Mouse (Mus musculus): ENCODE data around the gene Hoxc13. TPM values are rescaled to one million over a fixed set of nuclear protein-coding genes. Genes with fewer than 3 reads are reported as not detected.

The Hoxc13 gene
- total RNA-seq, 2 experiments from 2014 or later, result not detected

DNA sequence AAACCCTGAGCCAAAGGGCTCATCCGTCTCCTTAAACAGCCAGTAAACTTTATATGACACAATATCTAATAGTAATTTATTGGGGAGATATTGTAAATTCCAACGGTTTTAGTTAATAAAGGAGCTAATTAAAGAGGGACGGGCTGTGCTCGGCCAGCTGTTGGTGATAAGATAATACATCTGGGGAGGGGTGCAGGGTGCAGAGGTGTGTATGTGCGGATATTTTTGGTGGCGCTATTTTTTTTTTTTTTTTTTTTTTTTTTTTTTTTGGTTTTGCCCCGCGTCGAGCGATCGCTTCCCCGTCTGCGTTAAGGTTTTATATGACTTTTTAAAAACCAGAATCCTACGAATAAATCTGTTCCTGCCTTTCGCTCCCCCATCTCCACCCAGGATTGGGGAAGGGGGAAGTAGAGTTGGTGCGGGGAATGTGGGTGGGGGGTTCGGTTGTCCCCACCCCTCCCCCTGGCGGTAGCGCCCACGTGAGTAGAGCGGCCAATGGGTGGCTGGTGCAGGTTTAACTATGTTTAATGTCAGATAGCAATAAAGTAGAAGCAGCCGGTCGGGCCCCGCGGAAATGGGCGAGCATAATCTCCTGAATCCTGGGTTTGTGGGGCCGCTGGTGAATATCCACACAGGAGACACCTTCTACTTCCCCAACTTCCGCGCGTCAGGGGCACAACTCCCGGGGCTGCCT lies 15.5 kb downstream of the Hoxc13 start, which contains the start of gene Hoxc12:
Hoxc12 (plus strand) TSS at position 479 of the 694 bp plus-strand sequence.
- no peak for ATAC-seq (ENCODE audit: poor library complexity, severe bottlenecking)

DNA sequence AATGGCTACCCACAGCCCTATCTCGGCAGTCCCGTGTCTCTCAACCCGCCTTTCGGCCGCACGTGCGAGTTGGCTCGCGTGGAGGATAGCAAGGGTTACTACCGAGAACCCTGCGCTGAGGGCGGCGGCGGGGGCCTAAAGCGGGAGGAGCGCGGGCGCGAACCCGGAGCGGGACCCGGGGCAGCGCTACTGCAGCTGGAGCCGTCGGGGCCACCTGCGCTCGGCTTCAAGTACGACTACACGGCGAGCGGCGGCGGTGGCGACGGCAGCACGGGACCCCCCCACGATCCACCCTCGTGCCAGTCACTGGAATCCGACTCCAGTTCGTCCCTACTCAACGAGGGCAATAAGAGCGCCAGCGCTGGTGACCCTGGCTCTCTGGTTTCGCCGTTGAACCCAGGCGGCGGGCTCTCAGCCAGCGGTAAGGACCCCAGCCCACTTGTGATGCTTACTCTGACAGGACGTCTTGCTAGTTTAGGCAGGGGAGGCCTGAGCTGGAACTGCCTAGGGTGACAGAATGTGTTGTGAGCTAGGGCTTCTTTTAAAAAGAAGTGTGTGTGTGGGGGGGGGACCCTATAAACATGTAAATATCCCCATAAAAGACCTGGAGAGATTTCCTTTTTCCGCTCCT lies 16.2 kb downstream of the Hoxc13 start:
- no peak for ATAC-seq (ENCODE audit: poor library complexity, severe bottlenecking)

DNA sequence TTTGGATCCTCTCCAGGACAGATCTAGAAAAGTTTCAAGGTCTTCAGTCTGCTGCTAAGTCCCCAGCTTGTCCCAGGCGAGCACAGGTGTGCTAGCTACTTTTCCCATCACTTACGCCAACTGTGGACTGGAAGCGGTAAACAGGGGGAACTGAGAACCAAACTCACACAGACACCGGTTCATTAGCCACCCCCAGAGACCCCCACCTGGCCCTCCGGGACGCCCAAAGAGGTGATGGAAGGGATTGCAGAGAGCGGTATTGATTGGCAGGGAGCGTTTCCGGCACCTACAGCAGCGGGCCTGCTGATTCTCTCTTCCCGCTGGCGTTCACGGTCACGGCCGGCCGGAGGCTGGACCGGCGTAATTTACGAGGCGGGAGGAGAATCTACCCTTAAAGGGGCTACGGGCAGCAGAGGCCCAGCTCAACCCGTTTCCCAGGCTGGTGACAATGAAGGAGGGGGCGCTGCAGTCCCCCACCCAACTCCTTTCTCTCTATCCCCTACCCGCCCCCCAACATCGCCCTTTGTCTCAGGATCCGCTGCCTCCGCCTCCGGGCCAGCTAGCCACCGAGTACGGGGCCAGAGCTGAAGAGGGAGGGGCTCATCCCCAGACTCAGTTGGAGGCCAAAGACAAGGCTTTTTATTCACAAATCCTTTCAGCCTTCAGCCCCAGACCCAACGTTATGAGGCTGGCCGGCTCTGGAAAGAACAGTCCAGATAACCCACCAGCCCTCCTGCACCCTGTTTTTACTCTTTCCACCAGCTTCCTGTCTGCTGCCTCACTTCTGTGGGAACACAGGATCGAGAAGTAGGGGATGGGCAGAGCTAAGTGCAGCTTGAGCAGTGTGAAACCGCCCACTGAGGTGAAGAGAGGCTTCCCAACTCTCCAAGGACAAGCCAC lies 18.6 kb downstream of the Hoxc13 start:
- no peak for ATAC-seq (ENCODE audit: poor library complexity, severe bottlenecking)

DNA sequence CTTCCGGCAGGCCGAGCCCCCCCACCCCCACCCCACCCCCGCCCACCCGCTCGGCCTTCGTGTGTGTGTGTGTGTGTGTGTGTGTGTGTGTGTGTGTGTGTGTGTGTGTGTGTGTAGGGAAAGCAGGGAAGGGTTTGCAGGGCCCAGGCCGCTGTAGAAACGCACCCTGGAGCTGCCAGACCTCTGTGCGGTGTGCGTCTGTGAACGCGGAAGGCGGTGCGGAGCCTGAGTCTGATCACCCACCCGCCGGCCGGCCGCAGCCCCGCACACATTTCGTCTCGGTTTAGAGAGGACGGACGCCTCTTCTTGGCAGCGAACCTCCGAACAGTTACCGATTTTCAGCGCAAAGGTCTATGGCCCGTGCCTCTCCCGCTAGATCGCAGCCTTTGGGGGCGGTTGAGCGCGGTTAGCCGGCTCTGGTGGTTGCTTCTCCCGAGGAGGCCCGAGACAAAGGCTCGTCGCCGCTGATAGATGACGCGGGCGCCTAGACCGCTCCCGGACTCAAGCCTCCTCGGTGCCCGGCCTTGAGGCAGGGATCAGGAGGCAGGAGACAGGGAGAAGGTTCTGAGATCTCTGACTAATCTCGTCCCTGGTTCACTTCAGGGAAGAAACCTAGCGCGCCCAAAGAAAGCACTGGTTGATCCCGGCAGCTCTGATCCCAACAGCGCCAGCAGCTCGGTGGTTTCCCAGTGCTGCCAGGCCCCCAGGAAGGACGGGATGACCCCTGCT lies 22.0 kb downstream of the Hoxc13 start:
- ATAC-seq (ENCODE audit: poor library complexity, severe bottlenecking), result no peak

DNA sequence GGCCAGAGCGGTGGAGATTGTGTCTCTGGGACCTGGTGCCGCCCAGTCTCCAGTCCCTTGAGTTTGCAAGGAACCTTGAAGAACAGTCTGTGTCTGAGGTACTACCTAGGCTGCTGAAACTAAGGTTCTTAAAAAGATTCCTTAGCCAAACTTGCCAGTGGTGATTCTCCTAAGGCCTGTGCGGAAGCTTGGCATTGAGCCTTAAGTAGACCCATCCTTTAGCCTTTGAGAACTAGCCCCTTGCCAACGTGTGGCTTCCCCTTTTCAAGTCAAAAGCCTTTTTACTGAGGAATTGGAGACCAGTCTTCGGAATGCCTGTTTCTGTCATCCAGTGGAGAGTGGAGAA lies 22.5 kb downstream of the Hoxc13 start:
- ATAC-seq (ENCODE audit: poor library complexity, severe bottlenecking), result no peak

DNA sequence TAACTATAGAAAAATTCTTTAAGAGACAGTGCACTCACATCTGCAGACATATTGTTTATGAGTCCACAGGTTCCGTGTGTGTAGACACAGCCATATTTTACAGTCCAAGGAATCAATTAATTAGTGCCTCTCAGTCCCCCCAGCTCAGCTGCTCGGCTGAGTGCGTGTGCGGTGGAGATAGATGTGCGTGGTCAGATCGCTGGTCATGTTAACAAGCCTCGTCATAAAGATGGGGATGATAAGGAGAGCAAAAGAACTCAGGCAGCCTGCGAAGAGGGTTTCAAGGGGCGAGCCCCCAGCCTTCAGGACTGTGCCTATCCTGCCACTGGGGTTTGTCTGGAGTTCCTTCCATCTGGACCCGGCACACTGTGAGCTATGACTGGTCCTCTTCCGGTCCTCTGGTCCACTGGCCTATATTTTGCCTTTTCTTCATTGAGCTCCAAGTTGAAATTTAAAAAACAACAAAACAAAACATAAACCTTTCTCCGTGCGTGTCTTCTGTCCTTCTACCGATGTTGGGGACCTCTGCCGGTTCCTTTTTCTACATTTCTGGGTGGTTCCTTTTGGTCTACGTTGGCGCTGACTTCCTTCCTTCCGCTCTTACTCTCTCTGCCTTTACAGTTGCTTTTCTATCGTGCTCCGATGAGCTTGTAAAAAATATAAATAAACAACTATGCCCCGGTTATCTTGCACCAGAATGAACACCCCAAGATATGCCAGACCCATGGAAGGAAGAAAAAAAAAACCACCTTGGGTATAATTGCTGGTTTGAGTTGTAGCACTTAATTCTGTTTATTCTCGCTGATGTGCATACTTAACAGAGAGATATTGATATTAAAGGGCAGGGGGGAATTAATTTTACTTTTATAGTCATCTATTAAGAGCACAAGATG lies 24.5 kb downstream of the Hoxc13 start:
- no peak for ATAC-seq (ENCODE audit: poor library complexity, severe bottlenecking)

DNA sequence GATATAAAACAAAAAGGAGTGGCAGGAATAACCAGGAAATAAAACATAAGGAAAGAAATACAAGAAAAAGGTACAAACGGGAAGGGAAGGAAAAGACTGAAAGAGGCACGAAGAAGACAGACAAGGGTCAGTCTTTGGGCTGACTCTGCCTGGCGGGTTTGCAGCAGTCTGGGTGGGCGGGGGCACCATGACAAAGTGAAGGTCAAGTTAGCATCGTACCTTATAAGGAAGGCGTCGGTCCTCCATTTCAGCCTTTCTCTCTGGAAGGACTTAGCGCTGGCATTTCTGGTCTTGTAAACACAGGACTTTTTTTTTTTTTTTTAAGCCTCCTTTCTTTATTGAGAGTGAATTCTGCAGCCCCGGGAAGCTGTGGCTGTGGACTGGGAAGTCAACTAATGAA lies 26.4 kb downstream of the Hoxc13 start:
- ATAC-seq (ENCODE audit: poor library complexity, severe bottlenecking), result no peak

DNA sequence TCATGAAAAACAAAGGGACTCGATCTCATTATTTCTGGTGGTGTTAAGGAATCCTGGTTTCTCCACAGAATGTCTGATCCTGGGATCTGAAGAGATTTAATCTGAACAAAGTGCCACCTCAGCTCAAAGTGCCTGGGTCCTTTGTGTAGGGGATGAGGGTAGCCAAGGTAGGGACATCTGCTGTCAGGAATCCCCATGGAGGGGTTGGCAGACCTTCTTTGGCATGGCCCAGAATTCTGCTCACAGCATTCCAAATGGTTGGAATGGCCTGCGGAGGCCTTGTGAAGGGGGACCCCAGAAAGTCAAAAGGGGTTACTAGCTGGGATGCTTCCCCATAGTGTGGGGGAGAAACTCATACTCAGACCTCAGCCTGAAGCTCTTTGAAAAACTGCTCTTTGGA lies 27.9 kb downstream of the Hoxc13 start:
- no peak for ATAC-seq (ENCODE audit: poor library complexity, severe bottlenecking)

DNA sequence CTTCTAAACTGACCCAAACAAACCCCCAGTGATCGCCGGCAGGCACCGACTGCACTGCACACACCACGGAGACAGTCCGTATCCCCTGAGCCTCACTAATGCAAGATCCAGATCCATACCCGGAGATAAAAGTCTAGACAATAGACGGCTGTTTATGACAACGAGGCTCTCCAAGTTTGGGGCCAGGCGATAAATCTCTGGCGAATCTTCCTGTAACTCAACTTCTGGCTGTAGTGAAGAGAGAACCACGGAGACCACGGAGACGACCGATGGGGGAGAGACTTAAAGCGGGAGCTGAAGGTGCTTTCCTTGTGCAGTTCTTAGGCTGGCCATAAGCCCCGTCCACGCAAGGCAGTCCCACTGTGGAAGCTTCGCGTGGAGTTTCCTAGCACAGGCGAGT lies 28.8 kb downstream of the Hoxc13 start:
- no peak for ATAC-seq (ENCODE audit: poor library complexity, severe bottlenecking)

DNA sequence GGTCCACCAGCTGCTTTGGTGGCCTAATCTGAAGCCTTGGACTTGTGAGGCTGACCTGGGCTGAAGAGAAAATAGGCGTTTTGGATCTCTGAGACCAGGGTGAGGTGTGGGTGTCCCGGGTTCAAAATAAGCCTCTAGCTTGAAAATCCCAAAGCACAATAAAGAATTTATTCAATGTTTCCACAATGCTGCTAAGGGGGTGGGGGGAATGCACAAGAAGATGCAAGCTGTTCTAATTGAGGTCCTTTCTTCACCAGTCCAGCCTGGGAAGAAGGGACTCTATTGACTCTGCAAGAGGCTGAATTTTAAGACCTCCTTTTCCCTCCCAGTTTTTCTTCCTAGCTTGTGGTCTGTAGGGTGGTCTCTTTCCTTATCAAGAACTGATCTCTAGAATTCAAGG lies 30.0 kb downstream of the Hoxc13 start:
- ATAC-seq (ENCODE audit: poor library complexity, severe bottlenecking), result no peak

DNA sequence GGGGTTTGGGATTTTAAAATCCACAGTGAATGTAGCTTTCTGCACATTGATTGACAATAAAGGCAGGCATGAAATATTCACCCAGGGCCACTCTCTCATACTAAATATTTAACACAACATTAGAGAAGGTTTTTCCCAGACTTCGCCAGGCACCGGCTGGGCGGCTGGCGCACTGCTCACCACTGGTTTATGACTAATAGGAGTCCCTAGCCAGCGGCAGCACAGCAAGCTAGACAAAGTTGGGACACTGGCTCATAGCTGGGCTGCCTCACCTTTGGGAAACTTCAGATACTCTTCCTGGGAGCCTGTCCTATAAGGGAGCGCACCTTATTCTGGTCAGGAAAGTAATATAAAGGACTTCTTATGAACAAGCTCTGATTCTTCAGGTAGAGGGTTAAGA lies 32.7 kb downstream of the Hoxc13 start:
- ATAC-seq (ENCODE audit: poor library complexity, severe bottlenecking), result no peak

DNA sequence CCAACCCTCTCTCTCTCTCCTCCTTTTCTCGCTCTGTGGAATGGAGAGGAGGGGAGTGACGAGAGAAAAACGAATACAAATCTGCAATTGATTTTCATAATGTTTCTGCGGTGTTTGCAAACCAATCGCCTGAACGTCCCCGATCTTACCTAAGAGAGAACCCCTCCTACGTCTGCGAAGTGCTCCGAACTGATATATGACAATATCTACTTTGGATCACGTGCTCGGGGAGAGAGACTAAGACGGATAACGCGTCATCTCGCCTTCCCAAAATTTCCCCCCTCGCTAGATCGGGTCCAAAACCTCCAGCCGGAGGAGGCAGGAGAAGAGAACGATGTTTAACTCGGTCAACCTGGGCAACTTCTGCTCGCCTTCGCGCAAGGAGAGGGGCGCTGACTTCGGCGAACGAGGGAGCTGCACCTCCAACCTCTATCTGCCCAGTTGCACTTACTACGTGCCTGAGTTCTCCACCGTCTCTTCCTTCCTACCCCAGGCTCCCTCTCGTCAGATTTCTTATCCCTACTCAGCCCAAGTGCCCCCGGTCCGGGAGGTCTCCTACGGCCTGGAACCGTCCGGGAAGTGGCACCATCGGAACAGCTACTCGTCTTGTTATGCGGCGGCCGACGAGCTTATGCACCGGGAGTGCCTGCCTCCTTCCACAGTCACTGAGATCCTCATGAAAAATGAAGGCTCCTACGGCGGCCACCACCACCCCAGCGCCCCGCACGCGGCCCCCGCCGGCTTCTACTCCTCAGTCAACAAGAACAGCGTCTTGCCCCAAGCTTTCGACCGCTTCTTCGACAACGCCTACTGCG lies 33.5 kb downstream of the Hoxc13 start, which contains the start of gene Hoxc11:
Hoxc11 (plus strand) TSS at position 236 of the 815 bp plus-strand sequence.
- no peak for ATAC-seq (ENCODE audit: poor library complexity, severe bottlenecking)

DNA sequence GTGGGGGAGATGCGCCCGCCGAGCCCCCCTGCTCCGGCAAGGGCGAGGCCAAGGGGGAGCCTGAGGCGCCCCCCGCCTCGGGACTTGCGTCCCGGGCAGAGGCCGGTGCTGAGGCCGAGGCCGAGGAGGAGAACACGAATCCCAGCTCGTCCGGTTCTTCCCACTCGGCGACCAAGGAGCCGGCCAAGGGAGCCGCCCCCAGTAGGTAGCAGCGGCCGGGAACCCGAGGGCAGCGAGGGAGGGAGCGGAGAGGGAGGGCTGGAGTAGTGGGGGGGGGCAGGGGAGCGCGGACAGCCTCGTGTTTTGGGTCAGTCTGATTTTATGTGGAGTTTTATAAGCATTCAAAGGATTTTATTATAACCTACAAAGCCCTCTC lies 34.1 kb downstream of the Hoxc13 start:
- no peak for ATAC-seq (ENCODE audit: poor library complexity, severe bottlenecking)

DNA sequence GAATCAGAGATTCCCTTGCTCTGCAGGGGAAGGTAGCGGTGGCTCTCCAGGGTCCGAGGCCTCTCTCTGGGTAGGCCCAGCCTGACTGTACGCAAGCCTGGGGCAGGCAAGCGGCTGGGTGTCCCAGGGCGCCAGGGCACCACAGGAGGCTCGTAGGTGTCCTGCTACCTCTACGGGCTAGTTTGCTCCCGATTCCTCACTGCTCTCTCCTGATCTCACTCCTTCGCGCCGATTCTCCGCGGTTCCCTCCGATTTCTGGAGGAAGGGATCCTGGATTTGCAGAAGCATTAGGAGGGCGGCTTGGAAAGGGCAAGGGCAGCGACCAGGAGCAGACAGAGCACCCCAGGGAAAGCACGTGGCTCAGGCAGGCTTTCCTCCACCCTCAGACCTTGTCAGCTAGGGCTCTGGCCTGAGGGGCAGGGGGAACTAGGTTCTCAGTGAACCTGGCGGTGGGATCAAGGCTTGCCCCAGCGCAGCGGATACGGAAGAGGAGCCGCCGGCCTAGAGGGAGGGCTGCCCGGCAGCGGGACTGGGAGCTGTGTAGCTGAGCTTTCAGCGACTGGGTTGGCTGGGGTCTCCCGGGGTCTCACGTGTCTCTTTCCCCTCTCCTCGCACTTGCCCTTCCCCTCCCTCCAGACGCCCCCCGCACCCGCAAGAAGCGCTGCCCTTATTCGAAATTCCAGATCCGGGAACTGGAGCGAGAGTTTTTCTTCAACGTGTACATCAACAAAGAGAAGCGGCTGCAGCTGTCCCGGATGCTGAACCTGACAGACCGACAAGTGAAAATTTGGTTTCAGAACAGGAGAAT lies 35.1 kb downstream of the Hoxc13 start:
- ATAC-seq (ENCODE audit: poor library complexity, severe bottlenecking), result no peak

DNA sequence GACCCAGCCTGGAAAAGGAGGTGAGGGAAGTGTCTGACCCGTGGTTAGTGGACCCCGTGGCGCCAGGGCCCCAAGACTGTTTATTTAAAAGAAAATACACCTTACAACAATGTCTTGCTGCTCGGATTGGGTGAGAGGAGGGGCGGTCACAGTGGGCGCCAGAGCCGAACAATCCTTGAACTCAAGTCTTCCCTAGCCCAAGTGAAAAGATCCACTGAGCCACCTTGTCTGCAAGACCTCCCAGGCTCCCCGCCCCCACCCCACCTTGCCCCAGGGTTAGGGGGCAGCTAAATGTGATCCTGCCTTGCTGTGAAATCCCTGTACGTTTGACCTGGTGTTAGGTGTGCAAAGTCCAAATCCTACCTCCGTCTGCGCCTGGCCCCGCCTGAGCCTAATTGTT lies 36.0 kb downstream of the Hoxc13 start:
- ATAC-seq (ENCODE audit: poor library complexity, severe bottlenecking), result no peak

DNA sequence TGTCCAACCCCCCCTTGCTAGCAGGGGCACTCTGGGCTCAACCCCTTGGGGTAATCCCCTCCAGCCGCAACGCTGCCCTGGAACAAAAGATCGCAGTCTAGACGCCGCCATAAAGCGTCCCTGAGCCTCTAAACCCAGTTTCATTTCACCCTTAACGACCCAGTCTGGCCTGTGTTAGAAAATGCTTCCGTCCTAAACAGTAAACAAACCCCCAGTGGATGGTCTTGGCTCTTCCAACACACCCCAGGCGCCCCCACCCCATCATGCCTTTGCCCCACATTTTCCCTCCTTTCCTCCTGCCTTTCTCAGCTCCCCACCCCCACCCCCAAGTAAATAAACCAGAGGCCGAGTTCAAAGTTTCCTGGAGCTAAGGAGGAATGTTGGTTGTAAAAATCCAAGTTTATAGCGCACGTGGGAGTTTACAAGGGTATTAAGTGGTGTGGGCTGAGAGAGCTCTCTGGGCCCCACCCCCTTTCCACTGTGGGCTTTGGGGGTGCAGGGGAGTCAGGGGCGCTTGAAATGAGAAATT lies 38.8 kb downstream of the Hoxc13 start:
- no peak for ATAC-seq (ENCODE audit: poor library complexity, severe bottlenecking)

DNA sequence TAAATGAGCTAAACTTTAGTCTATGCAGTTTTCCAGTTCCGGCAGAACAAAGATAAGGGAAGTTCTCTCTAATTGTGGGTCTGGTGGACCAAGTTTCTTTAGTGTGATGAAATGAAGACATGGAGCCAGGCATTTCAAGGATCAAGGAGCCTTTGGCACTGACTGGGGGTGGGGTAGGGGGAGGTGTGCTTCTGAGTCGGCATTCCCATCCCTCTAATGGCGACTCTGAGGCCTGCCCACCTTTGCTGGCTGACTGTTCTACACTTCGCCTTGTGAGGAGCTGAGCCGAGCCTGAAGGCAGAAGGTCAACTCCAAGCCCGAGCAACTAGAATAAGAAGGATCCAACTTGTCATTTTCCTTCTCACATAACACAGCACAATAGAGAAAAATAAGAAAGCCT lies 40.8 kb downstream of the Hoxc13 start:
- no peak for ATAC-seq (ENCODE audit: poor library complexity, severe bottlenecking)

DNA sequence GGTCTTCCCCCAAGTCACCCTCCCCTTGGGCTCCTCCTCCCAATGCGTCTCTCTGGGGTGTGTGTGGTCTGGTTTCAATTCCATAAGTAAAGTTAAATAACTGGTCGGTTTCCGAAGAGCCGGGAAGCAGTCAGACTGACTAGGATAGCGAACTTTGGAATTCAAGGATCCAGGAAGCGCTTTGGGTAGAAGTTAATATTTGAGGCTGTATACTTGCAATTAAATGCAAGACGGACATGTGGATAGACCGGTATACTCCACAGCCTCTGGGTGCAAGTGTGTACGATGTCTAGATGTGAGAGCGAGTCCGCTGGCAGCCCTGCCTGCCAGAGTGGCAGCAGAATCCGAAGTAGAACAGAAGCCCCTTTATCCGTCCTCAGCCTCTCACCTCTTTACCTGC lies 41.6 kb downstream of the Hoxc13 start:
- ATAC-seq (ENCODE audit: poor library complexity, severe bottlenecking), result no peak

Measured in megakaryocyte, adult 5-6 weeks (primary cell).